ENCODE assay signal across 9 mouse cellular contexts in genomic region chr5:149527999-149528729, GRCm38 (mm10). TPM values are rescaled to one million over a fixed set of nuclear protein-coding genes. Genes with fewer than 3 reads are reported as not detected.
DNase-seq lines count a peak whose midpoint lies in the region; ATAC-seq and TF ChIP-seq lines count a peak whose summit lies in the region.
"Had no signal": no experiment of that assay in that cellular context is flagged by ENCODE, and none has a peak within 500 bp of the region (broad histone marks: within the 10 kb centered on the region; RNA-seq: fewer than 3 reads in every experiment).

TSS of gene Wdr95 (plus strand) at chr5:149528679.

- intact Hi-C loops in left cerebral cortex, adult 2 months (cut with DNase I) = loop anchor here (5.0 kb wide), 1 partner anchor 39 kb away; no protein-coding TSS in a partner anchor

- no peak; the same call in 1 of the 2 replicates for TF ChIP-seq CTCF in left cerebral cortex, adult 2 months (IDR thresholded peaks at IDR 0.05)
- no peak for TF ChIP-seq CTCF in liver, postnatal 0 days (IDR thresholded peaks at IDR 0.05; ENCODE audit: low read depth)

- H3K4me1 ChIP-seq in embryonic facial prominence, embryonic 14.5 days (ENCODE audit: control insufficient read depth, insufficient read depth, low read length) = peaks cover 16% of the 10 kb centered on the region
- peaks cover 30% of the 10 kb centered on the region for H3K4me1 ChIP-seq in hindbrain, embryonic 14.5 days (replicated peaks; ENCODE audit: control insufficient read depth, insufficient read depth, low read length)
- no peaks in the 10 kb centered on the region for H3K4me1 ChIP-seq in liver, postnatal 0 days (ENCODE audit: insufficient read depth)

- 33% methylated on average over 29 of the region's 29 CpGs for WGBS in embryonic facial prominence, embryonic 14.5 days
- 12% methylated on average over 29 of the region's 29 CpGs for WGBS in hindbrain, embryonic 14.5 days
- WGBS in liver, postnatal 0 days (ENCODE audit: insufficient replicate concordance) = 63% methylated on average over 29 of the region's 29 CpGs

- H3K9me3 ChIP-seq in embryonic facial prominence, embryonic 14.5 days (ENCODE audit: control insufficient read depth, low read length) = no peaks in the 10 kb centered on the region
- no peaks in the 10 kb centered on the region for H3K9me3 ChIP-seq in hindbrain, embryonic 14.5 days (ENCODE audit: control insufficient read depth, low read length)
- no peaks in the 10 kb centered on the region for H3K9me3 ChIP-seq in liver, postnatal 0 days (ENCODE audit: low read length)

- no peak for TF ChIP-seq EP300 in liver, postnatal 0 days (IDR thresholded peaks at IDR 0.05; ENCODE audit: low read depth)

- peak; percentile 62; the same call in 1 of the 2 replicates for ATAC-seq in embryonic facial prominence, embryonic 14.5 days (ENCODE audit: low read depth)
- peak; percentile 59 for ATAC-seq in hindbrain, embryonic 14.5 days (ENCODE audit: low FRiP score)
- ATAC-seq in liver, postnatal 0 days = no peak
- ATAC-seq: Patski had no signal

- peak within 1 kb of the TSS; percentile 23; the same call in 1 of the 2 replicates for H3K4me2 ChIP-seq in embryonic facial prominence, embryonic 14.5 days (ENCODE audit: low read depth, low read length)
- peak within 1 kb of the TSS; percentile 38 for H3K4me2 ChIP-seq in hindbrain, embryonic 14.5 days (replicated peaks)
- no peak within 1 kb of the TSS for H3K4me2 ChIP-seq in liver, postnatal 0 days (ENCODE audit: low read depth, low read length)

- H3K4me3 ChIP-seq in embryonic facial prominence, embryonic 14.5 days (ENCODE audit: low read depth, low read length) = no peak within 1 kb of the TSS
- no peak within 1 kb of the TSS for H3K4me3 ChIP-seq in hindbrain, embryonic 14.5 days (replicated peaks; ENCODE audit: low read length)
- H3K4me3 ChIP-seq in left cerebral cortex, adult 2 months = peak within 1 kb of the TSS; percentile 16; the same call in 1 of the 2 replicates
- no peak within 1 kb of the TSS for H3K4me3 ChIP-seq in liver, postnatal 0 days (ENCODE audit: low read depth, low read length)

- peak; percentile 46 to 55 for DNase-seq in left cerebral cortex, adult 18-20 months (ENCODE audit: low spot score in 2 of 2)
- DNase-seq in left cerebral cortex, adult 11 months (ENCODE audit: low spot score) = no peak
- DNase-seq in embryonic facial prominence, embryonic 14.5 days (ENCODE audit: low spot score) = peak; percentile 78
- peak; percentile 84 for DNase-seq in hindbrain, embryonic 14.5 days (ENCODE audit: low spot score)
- peak in 1 of 2 experiments; percentile 52 for DNase-seq in left cerebral cortex, adult 2 months (ENCODE audit: extremely low spot score in 1 of 2, low spot score in 2 of 2)
- peak; percentile 51 for DNase-seq in neural tube, embryonic 10.5 days (ENCODE audit: extremely low spot score, low spot score)
- DNase-seq in urinary bladder, adult 18-20 months (ENCODE audit: low spot score in 2 of 2) = no peak
- no peak for DNase-seq in liver, postnatal 0 days

- H3K27ac ChIP-seq in embryonic facial prominence, embryonic 14.5 days (replicated peaks; ENCODE audit: low read depth, low read length) = no peak within 1 kb of the TSS; the same call in 1 of the 2 replicates
- peak within 1 kb of the TSS; percentile 90 for H3K27ac ChIP-seq in hindbrain, embryonic 14.5 days
- H3K27ac ChIP-seq in left cerebral cortex, adult 2 months = peak within 1 kb of the TSS; percentile 69
- no peak within 1 kb of the TSS for H3K27ac ChIP-seq in liver, postnatal 0 days (ENCODE audit: low read depth)

- no peaks in the 10 kb centered on the region for H3K27me3 ChIP-seq in embryonic facial prominence, embryonic 14.5 days (replicated peaks; ENCODE audit: control insufficient read depth, insufficient read depth, low read length)
- H3K27me3 ChIP-seq in hindbrain, embryonic 14.5 days (ENCODE audit: control insufficient read depth, insufficient read depth, low read length) = no peaks in the 10 kb centered on the region
- 0 out of 2 replicates have a peak, but pooled peaks cover 2% of the 10 kb centered on the region for H3K27me3 ChIP-seq in liver, postnatal 0 days (ENCODE audit: insufficient read depth, low read length)
- H3K27me3 ChIP-seq: Patski had no signal

- no peaks in the 10 kb centered on the region for H3K36me3 ChIP-seq in embryonic facial prominence, embryonic 14.5 days (ENCODE audit: control insufficient read depth, insufficient read depth, low read length)
- no peaks in the 10 kb centered on the region for H3K36me3 ChIP-seq in hindbrain, embryonic 14.5 days (replicated peaks; ENCODE audit: control insufficient read depth, insufficient read depth)
- H3K36me3 ChIP-seq in liver, postnatal 0 days (replicated peaks; ENCODE audit: insufficient read depth, low read length) = no peaks in the 10 kb centered on the region

- H3K9ac ChIP-seq in embryonic facial prominence, embryonic 14.5 days (ENCODE audit: low read depth, low read length) = no peak within 1 kb of the TSS
- peak within 1 kb of the TSS; percentile 8 for H3K9ac ChIP-seq in hindbrain, embryonic 14.5 days
- no peak within 1 kb of the TSS for H3K9ac ChIP-seq in liver, postnatal 0 days (replicated peaks)

RNA-seq across cellular contexts. Expression of gene Wdr95, which starts in this region (rescaled TPM):
- under 1 TPM; 0.14 to 0.35 TPM for total RNA-seq in left cerebral cortex, adult 18-20 months (2021)
- 0.47 and 0.72 TPM in 2 replicates for polyA plus RNA-seq in embryonic facial prominence, embryonic 14.5 days (2014; fragmentation: Nextera tagmentation; extraction: Ambion mirVana)
- polyA plus RNA-seq in hindbrain, embryonic 14.5 days (2014; fragmentation: Nextera tagmentation; extraction: Ambion mirVana) = 0.36 TPM in 1 of 2 replicates, not detected in the other
- under 1 TPM; 0.56 to 0.75 TPM for total RNA-seq in left cerebral cortex, adult 2 months (2021)
- not detected in 2 replicates for polyA plus RNA-seq in liver, postnatal 0 days (2015; fragmentation: Nextera tagmentation; extraction: Ambion mirVana)

Comparison
In these comparisons a context has a peak if more than half of its experiments do, and no peak if none do; other contexts are left out.
1. Peak in DNase-seq in left cerebral cortex, adult 18-20 months; RNA of the gene not detected or under 1 TPM.
2. Peak in DNase-seq, ATAC-seq and H3K4me2 ChIP-seq in embryonic facial prominence, embryonic 14.5 days; RNA of the gene not detected or under 1 TPM.
3. Peak in DNase-seq, ATAC-seq, H3K27ac ChIP-seq, H3K9ac ChIP-seq and H3K4me2 ChIP-seq in hindbrain, embryonic 14.5 days; RNA of the gene not detected or under 1 TPM.